Mouse (Mus musculus) cerebellum, adult 11 months (tissue): ENCODE results near the gene Rpl32.
"Not testable (repeated sequence)": the region's sequence is repeated elsewhere in the genome, so short reads cannot be mapped to it uniquely, and the experiment has no call there.

Source experiments
- DNase-seq: peaks from one replicate; pipeline ENCODE4 v3.0.0; 2022

Rpl32 gene

DNA sequence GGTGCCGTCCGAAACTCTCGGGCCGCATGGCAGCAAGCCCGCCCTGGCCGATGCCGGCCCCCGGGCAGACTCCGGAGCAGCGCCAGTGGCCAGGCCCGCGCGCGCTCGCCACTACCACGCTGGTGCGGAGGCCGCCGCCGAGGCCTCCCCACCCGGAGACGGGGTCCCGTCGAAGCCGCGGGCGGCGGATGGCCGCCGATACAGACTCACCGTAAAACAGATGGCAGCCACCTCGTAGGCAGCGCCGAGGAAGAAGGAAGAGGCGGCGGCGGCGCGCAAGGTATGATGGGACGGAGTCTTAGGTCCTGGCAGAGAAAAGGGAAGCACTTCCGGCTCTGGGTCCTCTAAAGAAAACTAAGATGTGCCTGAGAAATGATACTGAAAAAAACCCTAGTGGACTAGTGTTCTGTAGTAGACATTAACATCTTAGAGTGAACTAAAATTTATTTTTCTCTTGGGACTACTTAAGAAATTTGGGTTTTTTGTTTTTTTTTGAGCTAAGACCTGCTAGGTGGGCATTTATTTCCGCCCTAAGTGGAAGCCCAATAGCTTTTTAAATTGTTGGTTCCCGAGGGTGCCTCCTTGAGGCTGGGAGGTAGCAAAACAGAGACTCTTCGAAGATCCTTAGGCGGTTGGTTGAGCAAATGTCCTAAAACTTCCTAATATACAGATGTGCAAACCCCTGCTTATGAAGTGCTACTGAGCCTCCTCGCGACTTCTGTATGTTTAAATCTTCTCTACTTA is at the start of gene Rpl32:
TSS of gene Rpl32 (minus strand) at position 260 of the 744 bp plus-strand sequence.
- DNase-seq: peak; percentile 81

DNA sequence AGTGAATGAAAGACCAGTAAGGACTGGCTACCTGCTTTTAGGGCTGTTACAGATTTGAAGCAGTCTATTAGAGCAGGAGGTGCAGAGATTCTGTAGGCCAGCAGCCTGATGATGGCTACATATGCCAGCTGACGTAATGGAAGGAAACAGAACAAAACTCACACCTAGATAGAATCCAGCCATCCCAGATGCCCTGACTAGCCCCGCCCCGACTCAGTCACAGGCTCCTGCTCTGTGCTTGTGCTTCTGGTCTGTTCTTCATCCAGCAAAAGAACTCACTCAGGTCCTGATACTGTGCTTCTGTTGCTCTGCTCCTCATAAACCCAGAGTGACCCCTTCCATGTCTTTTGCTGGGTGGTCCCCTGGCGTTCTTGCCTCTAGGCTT is 47.8 kb upstream of the Rpl32 start:
- DNase-seq: no peak

GRCm38 (mm10) chr6:115855733-115856360 is 47.3 kb upstream of the Rpl32 start:
- no peak for DNase-seq

DNA sequence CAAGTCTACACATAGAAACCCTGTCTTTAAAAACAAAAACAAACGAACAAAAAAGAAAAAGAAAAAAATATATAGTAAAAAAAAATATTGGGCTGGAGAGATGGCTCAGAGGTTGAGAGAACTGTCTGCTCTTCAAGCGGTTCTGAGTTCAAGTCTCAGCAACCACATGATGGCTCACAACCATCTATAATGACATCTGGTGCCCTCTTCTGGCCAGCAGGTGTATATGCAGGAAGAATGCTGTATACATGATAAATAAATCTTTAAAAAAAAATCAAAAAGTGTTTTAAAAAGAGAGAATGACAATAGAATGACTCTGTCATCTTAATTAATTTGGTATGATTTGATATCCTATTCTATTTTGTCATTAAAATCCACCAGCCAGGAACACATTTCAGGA is 45.9 kb upstream of the Rpl32 start:
- no peak for DNase-seq

GRCm38 (mm10) chr6:115853985-115854384 is 45.4 kb upstream of the Rpl32 start:
- no peak for DNase-seq

- peak; percentile 97 for DNase-seq
Observed at GRCm38 (mm10) chr6:115853091-115853813, 44.7 kb upstream of the Rpl32 start, which contains the start of the genes Mbd4 and Ift122. TSS of gene Mbd4 (minus strand) at chr6:115853371. TSS of gene Ift122 (plus strand) at chr6:115853470.

GRCm38 (mm10) chr6:115852446-115853090 is 44.0 kb upstream of the Rpl32 start:
- DNase-seq: no peak

GRCm38 (mm10) chr6:115848598-115849304 is 40.2 kb upstream of the Rpl32 start:
- DNase-seq: no peak

- peak; percentile 42 for DNase-seq
Observed at GRCm38 (mm10) chr6:115846640-115847411, 38.3 kb upstream of the Rpl32 start.

- DNase-seq: no peak
Observed at GRCm38 (mm10) chr6:115845006-115845405, 36.5 kb upstream of the Rpl32 start.

DNA sequence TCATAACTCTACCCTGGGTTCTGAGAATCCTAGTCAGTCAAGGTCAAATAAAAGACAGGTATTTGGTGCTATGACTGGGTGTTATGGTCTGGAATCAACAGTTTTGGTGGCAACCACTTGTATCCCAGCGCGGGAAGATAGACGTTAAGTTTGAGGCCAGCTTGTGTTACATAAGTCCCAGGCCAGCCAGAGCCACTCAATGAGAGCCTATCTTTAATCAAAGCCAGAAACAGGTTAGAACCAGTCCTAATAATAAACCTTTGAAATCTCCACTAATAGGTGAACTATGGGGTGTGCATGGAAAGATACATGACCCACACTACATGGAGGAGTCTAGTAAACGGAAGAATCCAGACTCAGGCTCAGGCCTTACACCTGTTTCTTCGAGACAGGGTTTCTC is 30.2 kb upstream of the Rpl32 start:
- no peak for DNase-seq

DNA sequence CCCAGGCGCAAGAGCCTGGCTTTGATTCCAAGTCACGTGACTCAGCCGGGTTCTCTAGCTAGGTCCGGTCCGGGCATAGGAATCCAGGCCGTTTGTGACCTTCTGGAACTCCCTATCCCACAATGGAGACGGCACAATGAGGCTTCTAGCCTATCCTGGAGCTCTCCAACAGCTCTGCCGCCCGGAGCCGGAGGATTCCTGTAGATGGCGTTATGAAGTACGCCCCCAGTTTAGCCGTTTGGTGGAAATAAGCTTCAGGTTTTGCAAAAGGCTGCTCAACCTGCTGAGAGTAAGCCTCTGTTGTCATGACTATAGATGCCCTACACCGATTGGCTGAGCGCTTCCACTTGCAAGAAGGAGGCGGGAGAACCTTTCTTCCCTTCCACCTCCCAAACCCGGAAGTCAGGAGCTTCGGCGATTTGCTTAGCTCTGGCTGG is 29.6 kb upstream of the Rpl32 start, which contains the start of gene Efcab12:
TSS of gene Efcab12 (minus strand) at position 252 of the 437 bp plus-strand sequence.
- DNase-seq: peak; percentile 72

DNA sequence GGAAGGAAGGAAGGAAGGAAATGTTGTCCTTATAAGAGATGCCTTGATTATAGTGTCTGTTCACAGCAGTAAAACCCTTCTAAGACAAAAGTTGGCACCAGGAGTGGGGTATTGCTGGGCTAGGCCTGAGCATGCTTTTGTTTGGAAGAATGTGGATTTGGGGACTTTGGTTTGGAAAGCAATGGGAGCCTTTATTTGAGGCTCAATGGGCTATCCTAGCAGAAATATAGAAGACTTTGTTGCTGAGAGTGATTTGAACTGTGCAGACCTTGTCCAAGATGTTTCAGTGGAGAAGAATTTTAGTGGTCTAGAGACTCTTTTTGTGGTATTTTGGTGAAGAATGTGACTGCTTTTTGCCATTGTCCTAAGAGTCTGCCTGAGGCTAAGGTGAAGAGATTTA is 25.3 kb upstream of the Rpl32 start:
- DNase-seq: no peak

GRCm38 (mm10) chr6:115832152-115832850 is 23.8 kb upstream of the Rpl32 start:
- no peak for DNase-seq

DNA sequence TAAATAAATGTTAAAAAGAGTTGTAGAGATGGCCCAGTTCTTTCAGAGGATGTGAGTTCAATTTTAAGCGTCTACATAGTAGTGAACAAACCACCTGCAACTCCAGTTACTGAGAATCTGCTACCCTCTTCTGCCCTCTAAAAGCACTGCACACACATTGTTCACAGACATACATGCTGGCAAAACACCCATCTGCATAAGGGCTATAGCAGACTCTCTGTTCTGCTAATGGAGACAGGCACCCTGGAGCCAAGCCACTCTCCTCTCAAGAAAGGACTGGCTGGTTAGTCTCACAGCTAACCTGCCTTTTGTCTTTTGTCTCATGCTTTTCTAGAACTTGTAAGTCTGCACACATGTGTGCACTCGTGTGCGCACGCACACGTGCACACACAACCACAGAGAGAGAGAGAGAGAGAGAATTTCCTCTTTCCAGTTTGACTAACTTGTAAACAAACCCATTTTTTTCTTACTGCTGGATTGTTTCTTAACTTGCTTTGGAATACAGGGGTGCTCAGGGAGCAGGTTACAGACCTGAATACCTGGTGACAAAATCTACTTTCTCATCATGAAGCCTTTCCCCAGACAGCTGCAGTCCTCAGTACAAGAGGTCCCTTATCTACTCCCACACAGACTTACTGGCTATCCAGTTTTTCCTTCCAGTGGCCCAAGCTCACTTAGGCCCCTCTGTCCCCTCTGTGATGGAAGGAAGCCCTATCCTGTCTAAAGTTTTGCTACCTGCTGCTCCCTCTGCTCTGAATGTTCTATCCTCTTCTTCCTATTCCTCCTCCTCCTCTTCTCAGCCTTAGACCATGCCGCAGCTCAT is 22.4 kb upstream of the Rpl32 start:
- no peak for DNase-seq

DNA sequence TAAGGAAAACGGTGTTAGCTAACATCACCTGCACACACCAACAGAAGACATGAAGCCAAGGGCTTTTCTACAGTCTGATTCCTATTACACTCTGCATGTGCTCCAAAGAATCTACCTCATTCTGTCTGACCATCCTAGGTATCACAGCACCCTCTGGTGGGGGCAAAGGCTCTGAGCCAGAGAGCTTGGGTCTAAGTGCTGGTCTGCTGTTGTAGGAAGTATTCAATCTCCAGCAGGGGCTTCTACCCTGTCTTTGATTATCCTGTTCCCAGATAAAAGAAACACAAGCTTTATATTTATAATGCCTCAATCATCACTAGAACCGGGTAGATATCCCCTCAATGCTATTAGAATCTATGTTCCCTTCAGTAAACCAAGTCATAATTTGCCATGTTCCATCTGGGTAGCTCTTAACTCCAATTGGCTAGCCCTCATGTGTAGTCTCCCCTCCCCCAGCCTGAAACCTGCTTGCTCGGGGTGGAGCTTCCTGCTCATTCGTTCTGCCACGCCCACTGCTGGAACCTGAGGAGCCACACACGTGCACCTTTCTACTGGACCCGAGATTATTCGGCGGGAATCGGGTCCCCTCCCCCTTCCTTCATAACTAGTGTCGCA is 15.4 kb upstream of the Rpl32 start:
- DNase-seq: not testable (repeated sequence)

DNA sequence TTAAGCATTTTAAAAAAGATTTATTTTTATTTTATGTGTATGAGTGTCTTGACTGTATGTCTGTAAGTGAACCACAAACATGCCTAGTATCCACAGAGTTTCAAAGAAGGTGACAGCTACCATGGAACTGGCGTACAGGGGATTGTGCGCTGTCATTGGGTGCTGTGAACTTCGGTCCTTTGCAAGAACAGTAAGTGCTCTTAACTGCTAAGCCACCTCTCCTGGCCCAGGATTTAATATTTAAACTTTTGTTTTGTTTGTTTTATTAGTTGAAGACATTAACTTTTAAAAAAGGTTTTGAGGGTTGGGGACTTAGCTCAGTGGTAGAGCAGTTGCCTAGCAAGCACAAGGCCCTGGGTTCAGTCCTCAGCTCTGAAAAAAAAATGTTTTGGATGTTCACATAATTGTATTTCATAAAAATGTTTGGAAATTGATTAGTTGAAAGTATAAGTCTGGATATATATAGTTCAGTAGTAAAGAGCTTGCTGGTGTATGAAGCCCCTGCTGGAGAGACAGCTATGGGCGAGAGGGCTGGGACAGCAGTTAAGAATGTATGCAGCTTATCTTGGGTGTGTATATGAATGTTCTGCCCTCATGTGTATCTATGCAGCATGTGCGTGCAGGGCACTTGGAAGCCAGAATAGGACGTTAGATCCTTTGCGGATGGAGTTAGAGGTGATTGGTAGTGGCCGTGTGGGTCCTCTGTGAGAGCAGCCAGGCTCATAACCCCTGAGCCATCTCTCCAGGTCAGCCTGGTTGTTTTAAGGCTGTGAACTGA is 12.9 kb upstream of the Rpl32 start:
- no peak for DNase-seq

DNA sequence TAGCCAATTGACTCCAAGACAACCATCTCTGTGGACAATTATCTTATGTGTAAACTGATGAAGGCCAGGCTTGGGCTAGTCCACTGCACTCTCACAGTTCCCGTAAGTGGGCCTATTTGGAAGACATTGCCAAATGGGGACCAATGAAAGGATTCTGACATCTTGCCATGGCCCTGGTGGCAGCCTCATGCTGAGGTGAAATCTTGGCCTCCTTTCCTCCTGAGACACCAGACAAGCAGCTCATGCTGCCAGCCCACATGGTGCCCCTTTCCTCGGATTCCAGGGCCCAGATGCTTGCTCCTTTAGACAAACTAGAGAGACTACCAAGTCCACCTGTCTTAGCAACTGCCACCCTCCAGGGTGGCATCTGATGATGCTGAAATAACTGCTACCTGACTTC is 9.6 kb upstream of the Rpl32 start:
- no peak for DNase-seq

DNA sequence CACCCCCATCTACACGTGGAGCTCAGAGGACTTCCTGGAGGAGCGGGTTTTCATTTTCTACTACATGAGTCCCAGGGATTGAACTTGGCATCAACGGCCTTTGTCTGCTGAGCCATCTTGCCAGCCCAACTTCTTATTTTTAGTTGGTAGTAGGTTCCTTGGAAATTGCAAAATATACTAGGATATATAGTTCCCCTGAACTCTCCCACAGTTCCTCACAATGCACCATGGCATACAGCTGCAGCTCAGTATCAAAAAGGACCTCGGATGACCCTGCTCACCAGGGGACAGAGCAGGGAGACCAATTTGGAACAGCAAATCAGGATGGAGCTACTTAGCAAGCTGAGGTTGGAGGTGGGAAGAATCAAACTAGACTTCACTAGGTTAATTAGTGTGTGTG is 6.5 kb upstream of the Rpl32 start:
- DNase-seq: no peak
